Mouse (Mus musculus) liver, postnatal 0 days (tissue): ENCODE results near the gene Ccdc14.

Source experiments
- CTCF ChIP-seq: sonication (generic); IDR thresholded peaks from 2 replicates; pipeline ENCODE4 v1.5.1; 2016; ENCODE audit warnings: antibody characterized with exemption, low read depth
- EP300 ChIP-seq: IDR thresholded peaks from 2 replicates; pipeline ENCODE4 v1.6.1; 2016; ENCODE audit warnings: antibody characterized with exemption, low read depth, mild to moderate bottlenecking

DNA sequence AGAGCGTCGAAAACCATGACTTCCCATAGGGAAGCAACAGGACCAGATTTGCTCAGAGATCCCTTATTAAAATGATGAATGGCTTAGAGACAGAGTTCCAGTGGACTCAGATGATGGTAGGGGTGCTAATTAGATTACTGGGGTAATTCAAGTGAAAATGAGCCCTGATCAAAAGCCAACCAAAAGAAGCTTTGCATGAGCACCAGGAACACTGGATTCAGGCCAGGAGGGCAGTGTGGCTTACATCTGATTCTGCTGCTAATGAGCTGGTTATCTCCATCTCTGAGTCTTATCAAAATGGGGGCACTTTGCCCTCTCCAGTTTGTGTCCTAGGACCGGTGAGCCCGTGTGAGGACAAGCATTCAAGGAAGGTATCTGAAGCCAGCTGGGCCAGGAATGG lies 78.0 kb downstream of the Ccdc14 start:
- TF ChIP-seq EP300 (no peak), CTCF (no peak)
